Mouse (Mus musculus) forebrain, embryonic 14.5 days (tissue): ENCODE measurements at regions not wholly inside any gene's neighbourhood (a gene's known extent, or its start where the extent isn't known, plus 50 kb on each side); places are given as distances from the start of the nearest gene placed in this dataset.

ENCODE experiments used
- ATAC-seq: fragments of 200-750 bp; cut with Nextera tagmentation; 2 replicates; pipeline ENCODE4 v1.8.0; 2017; ENCODE audit warnings: mild to moderate bottlenecking, moderate library complexity
- DNase-seq: peaks from one replicate; pipeline ENCODE4 v3.0.0-alpha.2; 2015; ENCODE audit warnings: low spot score
- H3K27ac ChIP-seq: fragments of 300-500 bp; sonication (generic); 2 replicates; pipeline ENCODE4 v1.5.1; 2014; ENCODE audit warnings: low read depth, mild to moderate bottlenecking, control low read depth, low read length, moderate library complexity
- H3K27me3 ChIP-seq: fragments of 300-500 bp; sonication (generic); replicated peaks from 2 replicates; pipeline ENCODE4 v1.6.1; 2014; ENCODE audit warnings: low read length, control low read depth, mixed read lengths; ENCODE audit not compliant: control insufficient read depth, insufficient read depth
- H3K36me3 ChIP-seq: fragments of 300-500 bp; sonication (generic); 2 replicates; pipeline ENCODE4 v1.6.1; 2014; ENCODE audit warnings: low read length, control low read depth; ENCODE audit not compliant: control insufficient read depth, insufficient read depth
- H3K4me1 ChIP-seq: fragments of 300-500 bp; sonication (generic); 2 replicates; pipeline ENCODE4 v1.6.1; 2014; ENCODE audit warnings: antibody characterized with exemption, low read length, control low read depth; ENCODE audit not compliant: control insufficient read depth, insufficient read depth
- H3K4me2 ChIP-seq: fragments of 300-500 bp; sonication (generic); 2 replicates; pipeline ENCODE4 v1.6.1; 2014; ENCODE audit warnings: mild to moderate bottlenecking, control low read depth, low read length
- H3K4me3 ChIP-seq: fragments of 300-500 bp; sonication (generic); 2 replicates; pipeline ENCODE4 v1.5.1; 2014; ENCODE audit warnings: low read depth, low read length, control low read depth
- H3K9ac ChIP-seq: fragments of 300-500 bp; sonication (generic); 2 replicates; pipeline ENCODE4 v1.6.1; 2014; ENCODE audit warnings: mild to moderate bottlenecking, low read length, control low read depth, moderate library complexity
- H3K9me3 ChIP-seq: fragments of 300-500 bp; sonication (generic); replicated peaks from 2 replicates; pipeline ENCODE4 v1.6.1; 2016; ENCODE audit warnings: low read length, control low read depth, mixed read lengths; ENCODE audit not compliant: control insufficient read depth
- WGBS: fragments of 180-500 bp; shearing (Covaris S2); extraction: QIAGEN DNeasy Blood & Tissue Kit; methylation state at CpG from one replicate; pipeline ENCODE4 v1.1.7; 2014; 5-methylcytosine and 5-hydroxymethylcytosine counted together

DNA sequence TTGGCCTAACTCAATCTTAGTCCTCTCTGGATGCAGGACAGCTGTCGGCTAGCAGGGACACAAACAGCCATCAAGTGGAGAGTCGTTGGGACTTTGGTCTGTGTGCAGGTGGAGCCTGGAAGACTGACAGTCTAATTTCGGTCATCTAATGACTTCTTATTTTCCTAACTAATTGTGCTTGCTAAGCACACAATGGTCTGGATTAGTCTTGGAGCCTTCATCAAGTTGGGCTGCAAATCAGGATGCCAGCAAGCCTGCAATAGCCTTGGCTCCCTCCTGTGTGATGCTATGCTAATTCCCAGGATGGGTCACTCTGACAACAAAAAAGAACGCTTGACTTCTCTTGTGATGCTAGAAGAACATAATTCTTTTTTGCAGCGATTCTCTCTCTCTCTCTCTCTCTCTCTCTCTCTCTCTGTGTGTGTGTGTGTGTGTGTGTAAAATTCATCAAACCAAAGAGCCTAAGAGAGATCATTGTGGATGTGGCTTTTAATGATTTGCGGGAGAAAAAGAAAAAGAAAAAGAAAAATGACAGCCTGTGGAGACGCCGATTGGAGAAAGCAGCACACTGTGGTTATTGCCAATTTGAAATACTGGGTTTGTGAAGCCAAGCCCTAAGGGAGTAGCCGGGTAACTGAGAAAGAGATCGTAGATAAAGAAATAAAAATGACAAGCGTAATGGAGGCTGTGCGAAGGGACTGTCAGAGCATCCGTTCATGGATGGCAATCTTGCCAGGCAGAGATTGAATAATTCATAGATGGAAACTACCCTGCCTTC is 61.5 kb upstream of the Sox4 start:
- Histone ChIP-seq H3K36me3 (no peaks in the 10 kb centered on the region), H3K4me1 (peaks cover 30% of the 10 kb centered on the region), H3K4me3 (peak overlapping the region; percentile 26), H3K9ac (peak overlapping the region; percentile 57), H3K27ac (peak overlapping the region; percentile 87), H3K27me3 (no peaks in the 10 kb centered on the region), H3K4me2 (peak overlapping the region; percentile 54), H3K9me3 (no peaks in the 10 kb centered on the region)
- ATAC-seq (peak; percentile 75), DNase-seq (peak; percentile 83)
- WGBS = 8% methylated on average over 13 of the region's 13 CpGs

DNA sequence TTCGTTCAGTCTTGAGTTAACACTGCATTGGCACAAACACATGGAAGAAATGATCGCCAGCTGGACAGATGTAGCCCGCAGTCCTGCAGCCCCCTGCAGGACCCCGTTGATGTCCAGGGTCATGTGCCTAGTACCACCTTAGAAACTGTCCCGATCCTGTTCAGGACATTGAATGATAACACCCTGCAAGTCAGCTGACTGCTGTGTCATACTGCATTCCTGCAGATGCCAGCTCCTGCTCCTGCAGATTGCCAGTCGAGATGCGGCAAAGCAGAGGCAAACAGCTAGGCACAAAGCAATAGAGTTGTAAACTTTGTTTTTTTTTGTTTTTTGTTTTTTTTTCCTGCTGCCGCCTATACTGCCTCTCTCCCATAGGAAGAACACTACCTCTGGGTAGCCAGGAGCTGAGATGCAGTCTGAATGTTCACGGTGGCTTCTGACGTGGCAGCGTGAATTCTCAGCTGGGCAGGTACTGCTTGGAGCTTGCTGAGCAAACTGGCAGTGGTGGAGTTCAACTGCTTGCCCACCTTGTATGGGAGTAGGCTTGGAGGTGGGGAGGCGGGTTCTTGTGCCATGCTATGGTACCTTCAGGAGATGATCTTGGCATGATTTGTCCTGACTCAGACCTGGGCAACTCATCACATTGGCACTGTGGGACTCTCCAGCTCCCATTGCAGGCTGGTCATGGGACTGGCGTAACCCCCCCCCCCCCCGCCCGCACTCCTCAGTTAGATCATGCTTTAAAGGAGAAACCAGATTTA is 60.7 kb upstream of the Sox4 start:
- H3K36me3 ChIP-seq = no peaks in the 10 kb centered on the region
- WGBS = 65% methylated on average over 15 of the region's 15 CpGs
- no peaks in the 10 kb centered on the region for H3K9me3 ChIP-seq
- peak overlapping the region; percentile 57; the same call in 1 of the 2 replicates for H3K9ac ChIP-seq
- peak overlapping the region; percentile 54 for H3K4me2 ChIP-seq
- no peaks in the 10 kb centered on the region for H3K27me3 ChIP-seq
- H3K27ac ChIP-seq = peak overlapping the region; percentile 87
- no peak overlapping the region for H3K4me3 ChIP-seq
- ATAC-seq (peak; percentile 40), DNase-seq (peak; percentile 33)
- peaks cover 30% of the 10 kb centered on the region for H3K4me1 ChIP-seq

DNA sequence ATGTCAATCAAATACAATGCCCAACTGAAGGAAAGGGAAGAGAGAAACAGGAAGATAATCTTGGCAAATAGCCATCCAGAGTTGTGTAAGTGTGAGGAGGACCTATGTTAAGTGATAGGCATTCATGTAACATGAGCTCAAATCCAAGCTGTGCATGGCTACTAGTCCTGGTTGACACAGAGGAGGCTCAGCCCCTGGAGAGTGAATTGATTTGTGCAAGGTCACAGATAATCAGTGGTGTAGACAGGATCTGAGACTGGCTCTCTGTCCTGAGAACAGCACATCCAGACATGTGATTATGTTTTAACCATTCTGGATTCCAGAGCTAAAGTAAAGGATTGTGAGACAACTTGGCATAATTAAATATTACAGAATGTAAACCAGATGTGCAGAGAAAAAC is 53.0 kb upstream of the Sox4 start:
- Histone ChIP-seq H3K9me3 (no peaks in the 10 kb centered on the region), H3K4me3 (no peak overlapping the region)
- no peak for ATAC-seq

More for the DNA sequence above, 53.0 kb upstream of the Sox4 start:
- Histone ChIP-seq H3K27me3 (no peaks in the 10 kb centered on the region), H3K9ac (no peak overlapping the region), H3K27ac (no peak overlapping the region), H3K36me3 (no peaks in the 10 kb centered on the region), H3K4me2 (no peak overlapping the region), H3K4me1 (no peaks in the 10 kb centered on the region)
- DNase-seq = no peak
